Mouse (Mus musculus): ENCODE results near the gene Gm20379. TPM values are rescaled to one million over a fixed set of nuclear protein-coding genes. Genes with fewer than 3 reads are reported as not detected.

Gene Gm20379
- 0.72 and 1.4 TPM in 2 replicates for polyA plus RNA-seq (2016; fragmentation: Nextera tagmentation; extraction: Ambion mirVana)

DNA sequence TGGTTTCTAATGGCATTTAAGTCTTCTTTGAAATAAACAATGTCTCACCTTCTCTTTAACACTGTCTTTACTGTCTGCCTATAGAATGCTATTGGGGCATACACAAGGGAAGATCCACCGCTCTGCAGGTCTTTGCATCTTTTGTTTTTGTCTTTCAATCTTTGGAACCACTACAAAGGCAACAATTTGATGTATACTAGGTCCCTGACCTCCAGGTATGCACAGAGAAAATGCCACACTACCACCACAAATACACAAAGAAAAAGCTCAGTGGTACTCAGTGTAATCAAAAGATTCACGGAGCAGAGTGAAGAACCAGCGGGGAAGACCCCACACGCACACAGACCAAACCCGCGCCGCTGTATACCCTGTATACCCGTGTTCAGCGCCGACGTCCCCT, at the start of gene Gm20379:
Gene Gm20379, plus strand, starts transcription at position 301 of the 400 bp plus-strand sequence.
- Histone ChIP-seq H3K4me1 (peaks cover 6% of the 10 kb centered on the region; the same call in 1 of the 2 replicates), H3K36me3 (replicated peaks) (peaks cover 44% of the 10 kb centered on the region), H3K4me3 (no peak within 1 kb of the TSS), H3K27ac (replicated peaks) (no peak within 1 kb of the TSS), H3K9me3 (no peaks in the 10 kb centered on the region), H3K27me3 (replicated peaks; ENCODE audit: low read depth, poor library complexity, severe bottlenecking) (no peaks in the 10 kb centered on the region)
- WGBS: 97% methylated on average over 11 of the region's 11 CpGs
- DNase-seq (ENCODE audit: low spot score): no peak

DNA sequence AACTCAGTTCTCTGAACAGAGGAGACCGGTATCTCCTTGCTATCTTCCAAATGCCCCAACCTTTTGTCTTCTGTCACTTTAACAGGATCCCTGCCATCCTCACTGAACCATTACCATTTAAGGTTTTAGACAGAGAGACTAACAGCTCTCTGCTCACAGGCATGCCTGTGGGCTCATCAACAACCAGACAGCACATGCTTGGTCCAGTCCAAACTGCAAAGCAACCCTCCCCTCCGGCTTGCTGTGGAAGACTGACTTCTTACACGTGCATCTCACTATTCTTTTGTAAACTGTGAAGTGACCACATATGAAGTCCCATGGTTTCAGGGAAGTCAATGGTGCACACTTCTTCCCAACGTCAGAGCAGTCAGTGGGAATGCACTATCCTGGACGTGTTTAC, 44.5 kb upstream of the Gm20379 start:
- H3K9me3 ChIP-seq: no peaks in the 10 kb centered on the region
- H3K27ac ChIP-seq (replicated peaks): no peak overlapping the region
- no peak for DNase-seq (ENCODE audit: low spot score)
- H3K4me1 ChIP-seq: no peaks in the 10 kb centered on the region
- H3K27me3 ChIP-seq (replicated peaks; ENCODE audit: low read depth, poor library complexity, severe bottlenecking): no peaks in the 10 kb centered on the region
- H3K36me3 ChIP-seq (replicated peaks): peaks cover 43% of the 10 kb centered on the region
- no peak overlapping the region for H3K4me3 ChIP-seq
- WGBS: 86% methylated on average over 5 of the region's 5 CpGs

DNA sequence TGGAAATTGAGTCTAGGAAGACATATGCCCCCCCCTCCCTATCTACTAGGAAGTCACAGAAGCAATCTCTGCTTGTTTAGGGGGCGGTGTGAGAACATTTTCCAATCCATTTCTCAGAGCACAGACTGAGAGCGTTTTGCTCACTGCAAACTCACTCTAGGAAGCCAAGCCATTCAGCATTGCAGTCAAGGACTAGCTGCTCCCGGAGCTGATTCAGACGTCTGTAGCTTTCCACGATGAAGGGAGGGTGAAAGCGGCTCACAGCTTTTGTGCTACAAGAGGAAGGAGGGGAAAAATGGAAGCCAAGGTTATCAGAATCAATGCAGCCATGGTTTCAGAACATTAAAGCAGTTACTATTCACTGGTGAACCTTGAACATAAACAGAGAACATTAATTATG, 42.2 kb upstream of the Gm20379 start:
- no peaks in the 10 kb centered on the region for H3K4me1 ChIP-seq
- no peak overlapping the region for H3K27ac ChIP-seq (replicated peaks)
- no peaks in the 10 kb centered on the region for H3K9me3 ChIP-seq
- H3K36me3 ChIP-seq (replicated peaks): peaks cover 43% of the 10 kb centered on the region
- WGBS: 91% methylated on average over 6 of the region's 6 CpGs
- no peaks in the 10 kb centered on the region for H3K27me3 ChIP-seq (replicated peaks; ENCODE audit: low read depth, poor library complexity, severe bottlenecking)
- H3K4me3 ChIP-seq: no peak overlapping the region
- no peak for DNase-seq (ENCODE audit: low spot score)

DNA sequence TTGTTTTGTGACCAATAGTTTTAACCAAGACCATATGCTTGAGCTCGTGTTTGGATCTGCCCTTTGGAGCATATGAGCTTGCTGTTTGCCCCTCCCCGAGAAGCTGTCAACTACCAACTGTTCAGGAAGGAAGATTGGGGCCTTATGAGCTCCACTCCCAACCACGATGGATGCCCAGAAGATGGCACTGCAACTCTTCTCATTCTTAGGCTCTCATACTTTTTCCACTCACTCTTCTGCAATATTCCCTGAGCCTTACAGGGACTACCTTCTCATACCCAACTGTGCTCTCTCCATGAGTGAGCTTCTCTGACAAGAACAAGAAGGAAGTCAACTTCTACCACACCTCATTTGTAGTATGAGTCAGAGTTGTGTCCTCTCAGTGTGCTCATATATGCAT, 38.7 kb upstream of the Gm20379 start:
- DNase-seq (ENCODE audit: low spot score): no peak
- H3K4me1 ChIP-seq: no peaks in the 10 kb centered on the region
- H3K4me3 ChIP-seq: no peak overlapping the region
- H3K9me3 ChIP-seq: no peaks in the 10 kb centered on the region
- WGBS: 86% methylated on average over 3 of the region's 3 CpGs
- no peak overlapping the region for H3K27ac ChIP-seq (replicated peaks)
- H3K27me3 ChIP-seq (replicated peaks; ENCODE audit: low read depth, poor library complexity, severe bottlenecking): no peaks in the 10 kb centered on the region
- peaks cover 30% of the 10 kb centered on the region for H3K36me3 ChIP-seq (replicated peaks)

- no peak for DNase-seq (ENCODE audit: low spot score)
- WGBS: 92% methylated on average over 14 of the region's 14 CpGs
- Histone ChIP-seq H3K4me1 (no peaks in the 10 kb centered on the region), H3K36me3 (replicated peaks) (peaks cover 30% of the 10 kb centered on the region), H3K9me3 (no peaks in the 10 kb centered on the region), H3K4me3 (no peak overlapping the region), H3K27me3 (replicated peaks; ENCODE audit: low read depth, poor library complexity, severe bottlenecking) (no peaks in the 10 kb centered on the region), H3K27ac (replicated peaks) (no peak overlapping the region)
Observed at GRCm38 (mm10) chr13:92274274-92275198, 31.2 kb upstream of the Gm20379 start.

DNA sequence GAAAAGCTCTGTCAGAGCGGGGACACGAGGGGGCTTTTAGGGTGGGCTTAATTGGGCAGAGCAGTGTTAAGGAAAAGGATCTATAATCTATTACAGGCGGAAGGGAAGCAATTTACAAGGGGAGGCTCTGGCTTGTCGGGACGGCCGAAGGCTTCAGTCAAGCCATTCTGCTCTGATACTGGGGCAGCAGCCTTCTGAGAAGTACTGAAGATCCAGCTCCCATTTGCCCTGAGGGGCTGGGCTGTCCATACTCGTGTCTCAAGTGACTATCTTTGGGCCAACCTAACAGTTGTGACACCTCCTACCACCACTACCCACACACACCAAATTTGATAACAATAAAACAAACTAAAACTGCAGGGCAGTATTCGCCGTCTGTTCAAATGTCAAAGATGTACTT, 30.5 kb upstream of the Gm20379 start:
- H3K4me1 ChIP-seq: no peaks in the 10 kb centered on the region
- H3K27me3 ChIP-seq (replicated peaks; ENCODE audit: low read depth, poor library complexity, severe bottlenecking): no peaks in the 10 kb centered on the region
- H3K9me3 ChIP-seq: no peaks in the 10 kb centered on the region
- DNase-seq (ENCODE audit: low spot score): no peak
- WGBS: 82% methylated on average over 9 of the region's 9 CpGs
- no peak overlapping the region for H3K27ac ChIP-seq (replicated peaks)
- no peak overlapping the region for H3K4me3 ChIP-seq
- peaks cover 30% of the 10 kb centered on the region for H3K36me3 ChIP-seq (replicated peaks)

GRCm38 (mm10) chr13:92277027-92277426, 28.8 kb upstream of the Gm20379 start:
- H3K36me3 ChIP-seq (replicated peaks): peaks cover 38% of the 10 kb centered on the region
- no peak for DNase-seq (ENCODE audit: low spot score)
- H3K4me3 ChIP-seq: no peak overlapping the region
- WGBS: 89% methylated on average over 2 of the region's 2 CpGs
- H3K27me3 ChIP-seq (replicated peaks; ENCODE audit: low read depth, poor library complexity, severe bottlenecking): no peaks in the 10 kb centered on the region
- H3K4me1 ChIP-seq: no peaks in the 10 kb centered on the region
- no peaks in the 10 kb centered on the region for H3K9me3 ChIP-seq
- H3K27ac ChIP-seq (replicated peaks): no peak overlapping the region

DNA sequence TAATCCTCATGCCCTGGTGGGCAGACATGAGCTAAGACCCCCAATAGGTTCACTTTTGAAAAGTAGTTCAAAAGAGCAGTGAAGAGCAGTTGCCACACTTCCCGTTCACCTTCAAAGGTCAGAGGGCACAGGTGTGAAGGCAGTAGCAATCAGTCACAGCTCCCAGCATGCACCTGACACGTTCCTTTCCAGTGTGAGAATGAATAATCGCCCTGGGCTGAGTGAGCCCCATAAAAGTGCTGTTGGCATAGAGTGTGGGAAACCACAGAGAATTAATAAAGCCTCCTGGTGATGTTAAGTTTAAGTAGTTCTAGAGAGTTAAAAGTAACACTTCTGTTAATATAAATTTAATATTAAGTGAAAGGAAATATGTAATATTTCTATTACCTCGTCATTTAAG, 14.2 kb upstream of the Gm20379 start:
- no peak overlapping the region for H3K27ac ChIP-seq (replicated peaks)
- 79% methylated on average over 4 of the region's 4 CpGs for WGBS
- no peaks in the 10 kb centered on the region for H3K4me1 ChIP-seq
- H3K27me3 ChIP-seq (replicated peaks; ENCODE audit: low read depth, poor library complexity, severe bottlenecking): no peaks in the 10 kb centered on the region
- H3K9me3 ChIP-seq: no peaks in the 10 kb centered on the region
- no peak overlapping the region for H3K4me3 ChIP-seq
- no peak for DNase-seq (ENCODE audit: low spot score)
- H3K36me3 ChIP-seq (replicated peaks): peaks cover 52% of the 10 kb centered on the region

DNA sequence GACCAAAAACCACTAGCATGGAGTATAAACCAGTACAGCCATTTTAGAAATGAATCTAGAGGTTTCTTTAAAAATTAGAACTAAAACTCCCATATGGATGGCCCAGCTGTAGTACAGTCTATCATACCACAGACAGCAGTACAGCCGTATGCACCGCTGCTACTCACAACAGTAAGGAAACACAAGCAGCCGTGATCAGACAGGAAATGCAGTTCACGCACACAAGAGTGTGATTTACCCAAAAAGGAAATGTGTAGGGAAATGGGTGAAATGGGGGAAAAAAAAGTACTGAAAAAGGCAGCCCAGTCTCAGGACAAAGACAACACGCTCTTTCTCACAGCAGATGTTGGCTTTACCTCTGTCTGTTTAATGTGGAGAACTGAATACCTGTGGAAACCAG, 11.9 kb upstream of the Gm20379 start:
- Histone ChIP-seq H3K27me3 (replicated peaks; ENCODE audit: low read depth, poor library complexity, severe bottlenecking) (no peaks in the 10 kb centered on the region), H3K9me3 (no peaks in the 10 kb centered on the region), H3K27ac (replicated peaks) (no peak overlapping the region), H3K4me1 (no peaks in the 10 kb centered on the region), H3K36me3 (replicated peaks) (peaks cover 63% of the 10 kb centered on the region), H3K4me3 (no peak overlapping the region)
- 85% methylated on average over 5 of the region's 5 CpGs for WGBS
- DNase-seq (ENCODE audit: low spot score): no peak

DNA sequence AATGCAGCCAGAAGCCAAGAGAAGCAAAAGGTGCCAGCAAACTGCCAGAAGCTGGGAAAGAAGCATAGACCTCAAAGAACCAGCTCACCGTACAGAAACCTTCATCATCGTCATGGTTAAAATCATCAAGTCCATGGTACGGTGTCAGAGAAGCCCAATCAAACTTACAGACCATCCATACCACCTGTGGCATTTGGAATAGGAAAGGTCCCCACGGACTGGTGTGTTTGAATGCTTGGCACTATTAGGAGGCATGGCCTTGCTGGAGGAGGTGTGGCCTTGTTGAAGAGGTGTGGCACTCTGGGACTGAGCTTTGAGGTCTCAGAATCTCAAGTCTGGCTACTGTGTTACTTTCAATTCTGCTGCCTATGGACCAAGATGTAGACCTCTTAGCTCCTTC, 9.3 kb upstream of the Gm20379 start:
- H3K27me3 ChIP-seq (replicated peaks; ENCODE audit: low read depth, poor library complexity, severe bottlenecking): no peaks in the 10 kb centered on the region
- H3K9me3 ChIP-seq: no peaks in the 10 kb centered on the region
- peaks cover 4% of the 10 kb centered on the region; the same call in 1 of the 2 replicates for H3K4me1 ChIP-seq
- WGBS: 93% methylated on average over 4 of the region's 4 CpGs
- H3K4me3 ChIP-seq: no peak overlapping the region
- peaks cover 61% of the 10 kb centered on the region for H3K36me3 ChIP-seq (replicated peaks)
- H3K27ac ChIP-seq (replicated peaks): no peak overlapping the region
- DNase-seq (ENCODE audit: low spot score): no peak

- Histone ChIP-seq H3K4me1 (peaks cover 6% of the 10 kb centered on the region; the same call in 1 of the 2 replicates), H3K4me3 (no peak overlapping the region), H3K9me3 (no peaks in the 10 kb centered on the region), H3K27me3 (replicated peaks; ENCODE audit: low read depth, poor library complexity, severe bottlenecking) (no peaks in the 10 kb centered on the region), H3K27ac (replicated peaks) (no peak overlapping the region), H3K36me3 (replicated peaks) (peaks cover 59% of the 10 kb centered on the region)
- DNase-seq (ENCODE audit: low spot score): no peak
- 98% methylated on average over 2 of the region's 2 CpGs for whole genome bisulfite sequencing
Observed at GRCm38 (mm10) chr13:92297021-92297420, 8.8 kb upstream of the Gm20379 start.

GRCm38 (mm10) chr13:92299522-92299921, 6.3 kb upstream of the Gm20379 start:
- peaks cover 56% of the 10 kb centered on the region for H3K36me3 ChIP-seq (replicated peaks)
- H3K4me3 ChIP-seq: no peak overlapping the region
- WGBS: 55% methylated on average over 1 of the region's 1 CpGs
- H3K9me3 ChIP-seq: no peaks in the 10 kb centered on the region
- H3K27ac ChIP-seq (replicated peaks): no peak overlapping the region
- H3K27me3 ChIP-seq (replicated peaks; ENCODE audit: low read depth, poor library complexity, severe bottlenecking): no peaks in the 10 kb centered on the region
- peaks cover 6% of the 10 kb centered on the region; the same call in 1 of the 2 replicates for H3K4me1 ChIP-seq
- DNase-seq (ENCODE audit: low spot score): no peak

DNA sequence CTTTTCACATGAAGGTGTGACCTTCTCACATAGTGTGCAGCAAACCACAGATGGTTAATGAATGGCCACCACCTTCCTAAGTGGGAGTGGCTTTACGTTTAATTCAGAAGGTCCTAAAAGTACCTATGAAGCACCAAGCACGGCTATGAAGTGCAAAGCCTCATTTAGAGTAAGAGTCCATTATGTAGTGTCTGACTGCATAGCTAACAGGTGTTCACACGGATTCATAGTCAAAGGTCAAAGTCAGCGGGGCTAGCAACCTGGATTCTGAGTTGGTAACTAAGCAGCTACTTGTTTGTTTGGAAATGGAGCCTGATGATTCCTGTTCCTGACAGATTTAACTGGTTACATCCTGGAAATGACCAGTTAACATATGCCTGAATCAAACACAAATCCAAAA, 4.0 kb upstream of the Gm20379 start:
- WGBS: 86% methylated on average over 4 of the region's 4 CpGs
- Histone ChIP-seq H3K4me3 (no peak overlapping the region), H3K4me1 (peaks cover 6% of the 10 kb centered on the region; the same call in 1 of the 2 replicates), H3K27me3 (replicated peaks; ENCODE audit: low read depth, poor library complexity, severe bottlenecking) (no peaks in the 10 kb centered on the region), H3K27ac (replicated peaks) (no peak overlapping the region), H3K36me3 (replicated peaks) (peaks cover 56% of the 10 kb centered on the region), H3K9me3 (no peaks in the 10 kb centered on the region)
- no peak for DNase-seq (ENCODE audit: low spot score)

Data from embryonic facial prominence, embryonic 10.5 days (tissue).